Mouse (Mus musculus) right cerebral cortex, adult 2 months (tissue): ENCODE measurements around the gene Myoz2.

Experiments
- DNase-seq, 2 experiments: peaks; one replicate each; pipeline ENCODE4 v3.0.0; 2021 to 2022; ENCODE audit warnings: low spot score in 2 of 2

The Myoz2 gene

DNA sequence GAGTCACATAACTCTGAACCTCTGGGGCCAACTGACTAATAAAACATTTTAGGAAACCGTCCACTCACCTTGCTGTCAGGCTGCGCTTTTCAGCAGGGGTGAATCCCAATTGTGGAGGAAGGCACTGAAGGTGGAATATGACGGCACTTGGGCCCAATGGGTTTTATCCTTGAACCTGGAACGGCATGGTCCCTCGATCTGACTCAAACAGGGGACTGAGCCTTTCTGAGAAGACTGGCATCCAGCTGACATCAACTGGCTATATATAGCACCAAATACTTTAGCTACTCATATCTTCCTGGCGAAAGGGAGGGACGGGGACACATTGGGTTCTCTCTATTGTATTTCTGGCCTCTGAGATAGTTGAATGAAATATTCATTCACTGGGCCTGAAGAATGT, at the start of gene Myoz2:
TSS of gene Myoz2 (minus strand) at position 264 of the 400 bp plus-strand sequence.
- no peak for DNase-seq

- no peak for DNase-seq
Measured at GRCm38 (mm10) chr3:123081665-123082064, 46.9 kb upstream of the Myoz2 start.

- no peak for DNase-seq
Measured at GRCm38 (mm10) chr3:123080943-123081342, 46.1 kb upstream of the Myoz2 start.

DNA sequence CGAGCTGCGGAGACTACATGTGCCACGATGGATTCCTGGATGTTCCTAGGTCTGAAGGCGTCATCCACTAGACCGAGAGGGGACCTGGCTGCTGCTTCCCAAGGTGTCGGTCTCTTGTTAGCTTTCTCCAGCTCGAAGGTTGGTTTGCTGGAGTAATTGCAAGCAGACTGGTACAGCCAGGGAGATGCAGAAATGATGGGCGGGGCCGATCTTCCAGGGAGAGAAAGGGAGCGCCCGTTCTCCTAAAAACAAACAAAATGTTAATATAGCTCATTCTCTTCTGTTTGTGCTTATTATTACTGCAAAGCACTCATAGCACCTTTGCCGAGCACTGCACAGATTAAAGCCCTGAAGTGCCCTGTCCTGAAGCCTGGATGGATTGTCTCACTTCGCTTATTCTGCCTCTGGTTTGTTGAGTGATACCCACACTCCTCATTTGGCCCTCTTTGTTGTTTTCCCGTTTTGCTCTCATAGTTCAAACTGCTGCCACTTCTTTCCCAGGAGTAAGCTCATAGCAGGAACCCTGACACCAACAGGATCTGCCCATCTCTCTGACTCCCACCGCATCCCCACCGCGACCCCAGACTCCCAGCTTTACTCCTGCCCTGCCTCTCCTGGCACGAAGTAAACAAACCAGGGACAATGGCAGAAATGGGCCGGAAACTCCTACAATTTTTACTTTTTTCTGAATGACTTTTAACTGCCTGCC, 45.4 kb upstream of the Myoz2 start:
- DNase-seq = no peak

DNA sequence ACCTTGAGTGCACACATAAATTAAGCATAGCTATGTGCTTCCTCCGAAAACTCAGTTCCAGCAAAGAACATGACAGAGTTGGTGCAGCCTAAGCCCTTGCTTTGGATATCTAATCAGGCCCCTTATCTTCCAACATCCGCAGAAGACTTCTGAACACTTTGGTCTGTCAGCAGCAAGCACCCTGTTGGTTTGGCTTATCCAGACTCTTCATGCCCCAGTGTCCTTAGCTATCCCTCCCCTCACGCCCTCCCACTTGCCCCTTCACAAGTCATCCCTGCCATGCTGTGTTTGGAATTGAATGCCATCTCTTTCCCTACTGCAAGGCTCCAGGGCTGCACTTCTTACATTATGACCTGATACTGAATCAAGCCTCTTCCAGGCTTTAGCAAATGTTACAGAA, 40.9 kb upstream of the Myoz2 start:
- no peak for DNase-seq

- DNase-seq = no peak
Measured at GRCm38 (mm10) chr3:123075034-123075433, 40.2 kb upstream of the Myoz2 start.

DNA sequence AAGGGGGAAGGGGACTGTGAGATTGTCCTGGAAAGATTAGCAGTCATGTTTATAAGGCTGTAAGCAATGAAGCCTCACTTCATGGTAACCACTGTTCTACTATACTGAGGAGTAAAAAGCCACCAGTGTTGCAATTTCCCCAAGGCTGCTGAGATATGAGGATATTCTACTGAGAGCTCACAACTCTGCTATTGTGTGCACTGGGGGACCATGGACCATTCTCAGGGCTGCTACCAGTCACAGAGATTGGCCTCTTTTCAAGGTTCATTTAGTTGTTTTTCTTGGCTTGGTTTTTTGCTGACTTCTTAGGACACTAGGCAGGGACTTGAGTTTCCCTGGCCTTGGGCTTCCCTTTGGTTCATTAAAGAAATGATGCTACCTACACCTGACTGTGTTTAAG, 38.5 kb upstream of the Myoz2 start:
- no peak for DNase-seq

- DNase-seq = no peak
Measured at GRCm38 (mm10) chr3:123072472-123072871, 37.7 kb upstream of the Myoz2 start.

DNA sequence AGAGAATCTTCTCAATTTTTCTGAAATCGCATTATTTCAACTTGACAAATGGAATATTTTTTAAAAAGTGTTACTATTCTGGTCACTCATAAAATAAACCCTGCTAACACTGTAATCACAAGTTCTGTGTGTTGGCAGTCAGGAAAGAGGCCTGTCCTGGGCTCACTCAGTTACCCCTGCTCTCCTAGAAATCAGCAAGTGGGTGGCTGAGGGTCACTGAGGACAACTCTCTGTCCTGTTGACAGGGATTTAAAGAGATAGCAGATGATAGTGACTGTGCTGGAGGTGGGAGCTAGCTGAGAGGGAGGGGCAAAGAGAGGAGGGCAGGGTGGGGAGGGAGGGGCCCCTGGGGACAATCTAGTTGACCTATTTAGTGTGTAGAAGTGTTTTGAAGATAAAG, 36.2 kb upstream of the Myoz2 start:
- DNase-seq = no peak

DNA sequence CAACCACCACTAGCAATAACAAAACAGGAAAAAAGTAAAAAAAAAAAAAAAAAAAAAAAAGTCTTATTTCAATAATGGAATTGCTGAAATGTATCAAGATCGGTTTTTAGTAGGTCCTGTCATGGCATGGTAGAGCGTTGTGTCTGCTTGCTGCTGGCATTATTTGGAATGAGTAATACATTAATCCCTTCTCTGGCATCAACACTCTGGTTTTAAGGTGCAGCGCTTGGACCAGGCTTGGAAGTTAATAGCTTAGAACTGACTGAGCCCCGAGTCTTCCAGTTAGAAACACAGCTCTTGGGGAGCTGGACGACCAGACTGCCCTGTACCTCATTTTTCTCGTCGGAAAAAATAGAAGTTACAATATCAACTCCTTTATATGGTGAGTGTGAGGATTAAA, 32.0 kb upstream of the Myoz2 start:
- DNase-seq = no peak

DNA sequence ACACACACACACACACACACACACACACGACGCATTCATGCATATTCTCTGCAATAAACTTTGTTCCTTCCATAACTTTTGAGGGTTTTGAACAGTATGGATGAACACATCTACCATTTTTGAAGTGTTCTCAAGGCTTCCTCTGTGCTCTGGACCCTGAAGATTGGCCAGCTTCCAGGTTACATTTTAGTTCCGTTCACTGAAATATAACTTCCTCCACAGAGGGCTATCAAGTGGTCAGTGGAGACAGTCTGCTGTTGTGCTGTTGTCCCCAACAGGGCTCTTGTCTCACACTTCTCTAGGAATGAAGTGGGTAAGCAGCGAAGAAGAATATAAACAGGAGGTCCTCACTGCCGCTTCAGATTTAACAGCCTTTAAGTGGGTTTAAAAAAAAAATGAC, 30.7 kb upstream of the Myoz2 start:
- no peak for DNase-seq

GRCm38 (mm10) chr3:123064186-123064585, 29.4 kb upstream of the Myoz2 start:
- DNase-seq = no peak

DNA sequence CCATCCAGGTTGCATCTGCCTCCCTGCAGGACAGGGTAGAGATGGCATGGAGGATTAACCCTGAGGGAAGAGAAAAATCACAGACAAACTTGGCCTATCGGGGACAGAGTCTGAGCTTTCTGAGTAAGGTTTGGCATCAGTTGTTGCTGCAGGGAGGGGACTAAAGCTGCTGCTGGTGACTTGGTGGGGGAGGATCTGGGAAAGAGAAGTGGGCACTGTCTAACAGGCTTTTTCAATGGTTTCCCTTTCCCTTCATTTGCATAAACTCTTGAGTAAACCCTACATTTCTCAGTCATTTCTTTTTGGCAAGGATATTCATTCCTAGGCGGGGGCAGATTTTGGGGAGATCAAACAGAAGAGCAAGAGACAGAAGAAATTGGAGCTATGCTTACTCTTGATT, 27.1 kb upstream of the Myoz2 start:
- no peak for DNase-seq

DNA sequence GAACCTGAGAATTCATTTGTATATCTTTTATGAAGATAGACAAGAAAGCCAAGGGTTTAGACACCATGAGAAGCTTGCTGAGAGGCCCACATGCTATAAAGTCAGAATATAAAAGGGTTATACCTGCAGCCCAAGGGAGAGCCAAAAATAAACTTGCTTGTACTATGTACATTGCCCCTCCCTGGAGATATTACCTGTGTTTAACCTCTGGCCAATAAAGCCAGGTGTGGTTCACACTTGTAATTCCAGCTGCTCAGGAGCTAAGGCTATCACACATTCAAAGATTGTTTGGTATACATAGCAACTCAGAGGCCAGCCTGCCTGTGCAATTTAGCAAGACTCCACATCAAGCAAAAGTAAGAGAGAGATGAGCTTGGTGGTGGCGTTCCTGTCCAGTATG, 24.0 kb upstream of the Myoz2 start:
- no peak for DNase-seq

DNA sequence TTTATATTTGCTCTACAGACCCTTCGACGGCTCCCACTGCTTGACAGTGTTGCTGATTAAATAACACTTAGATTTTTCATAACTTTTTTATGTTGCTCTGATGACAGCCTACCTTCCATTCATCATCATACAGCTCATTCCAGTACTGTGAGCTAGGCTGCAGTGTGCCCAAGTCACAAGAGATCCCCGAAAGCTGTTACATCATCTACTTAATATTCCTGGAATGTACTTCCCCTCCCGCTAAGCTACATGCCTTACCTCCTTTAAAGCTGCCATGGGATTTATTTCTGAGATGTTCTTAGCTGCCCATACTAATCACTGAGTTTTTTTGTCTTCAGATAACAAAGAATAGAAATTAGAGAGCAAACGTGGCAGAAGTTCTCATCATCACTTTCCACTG, 19.4 kb upstream of the Myoz2 start:
- DNase-seq = no peak

- no peak for DNase-seq
Measured at GRCm38 (mm10) chr3:123053192-123053938, 18.6 kb upstream of the Myoz2 start.

DNA sequence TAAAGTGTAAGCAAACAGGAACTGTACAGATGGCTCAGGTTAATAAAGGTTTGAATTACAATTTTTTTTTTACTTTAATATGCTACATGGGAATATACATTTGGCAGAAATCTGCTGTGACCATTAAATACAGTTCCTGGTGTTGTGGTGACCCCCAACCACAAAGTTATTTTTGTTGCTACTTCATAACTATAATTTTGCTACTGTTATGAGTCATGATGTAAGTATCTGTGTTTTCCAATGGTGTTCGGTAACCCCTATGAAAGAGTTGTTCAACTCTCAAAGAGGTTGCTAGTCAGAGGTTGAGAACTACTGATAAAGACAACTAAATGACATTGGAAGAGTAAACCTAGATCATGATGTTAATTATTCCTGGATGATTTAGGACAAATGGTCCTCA, 7.5 kb upstream of the Myoz2 start:
- no peak for DNase-seq

DNA sequence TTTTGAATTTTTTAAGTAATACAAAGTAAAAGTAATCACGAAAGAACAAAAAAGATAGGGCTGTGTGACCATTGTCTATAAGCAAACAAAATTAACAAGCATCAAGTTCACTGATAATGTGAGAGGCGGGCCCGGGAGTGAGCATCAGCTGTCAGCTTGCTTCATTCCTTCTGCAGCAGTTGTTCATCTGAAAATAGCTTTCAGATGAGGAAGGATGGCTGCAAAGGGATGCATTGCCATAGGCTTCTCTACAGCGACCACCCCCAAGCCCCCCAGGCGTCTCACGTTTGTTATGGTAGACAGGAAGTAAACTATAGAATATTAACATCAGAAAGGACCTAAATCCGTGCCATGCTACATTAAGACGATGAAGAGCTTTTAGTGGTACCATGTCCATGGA, 1.0 kb downstream of the Myoz2 start:
- DNase-seq = no peak

DNA sequence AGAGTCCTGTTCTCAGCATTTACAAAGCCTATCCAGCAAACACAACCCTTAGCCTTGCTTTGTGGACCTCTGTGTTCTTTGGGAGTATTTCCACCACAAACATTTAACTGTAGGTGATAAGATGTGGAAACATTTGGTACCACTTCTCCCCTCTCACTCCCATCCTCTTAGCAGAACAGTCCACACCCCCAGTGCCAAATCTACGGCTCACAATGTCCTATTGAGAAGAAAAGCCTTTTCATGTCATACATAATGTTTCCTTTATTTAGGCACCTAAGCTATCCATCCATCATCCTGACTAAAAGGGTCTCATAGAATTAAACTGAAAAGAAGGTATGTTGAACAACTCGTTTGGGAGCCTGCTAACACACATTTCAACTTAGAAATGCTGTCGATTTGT, 9.2 kb downstream of the Myoz2 start:
- DNase-seq = no peak

DNA sequence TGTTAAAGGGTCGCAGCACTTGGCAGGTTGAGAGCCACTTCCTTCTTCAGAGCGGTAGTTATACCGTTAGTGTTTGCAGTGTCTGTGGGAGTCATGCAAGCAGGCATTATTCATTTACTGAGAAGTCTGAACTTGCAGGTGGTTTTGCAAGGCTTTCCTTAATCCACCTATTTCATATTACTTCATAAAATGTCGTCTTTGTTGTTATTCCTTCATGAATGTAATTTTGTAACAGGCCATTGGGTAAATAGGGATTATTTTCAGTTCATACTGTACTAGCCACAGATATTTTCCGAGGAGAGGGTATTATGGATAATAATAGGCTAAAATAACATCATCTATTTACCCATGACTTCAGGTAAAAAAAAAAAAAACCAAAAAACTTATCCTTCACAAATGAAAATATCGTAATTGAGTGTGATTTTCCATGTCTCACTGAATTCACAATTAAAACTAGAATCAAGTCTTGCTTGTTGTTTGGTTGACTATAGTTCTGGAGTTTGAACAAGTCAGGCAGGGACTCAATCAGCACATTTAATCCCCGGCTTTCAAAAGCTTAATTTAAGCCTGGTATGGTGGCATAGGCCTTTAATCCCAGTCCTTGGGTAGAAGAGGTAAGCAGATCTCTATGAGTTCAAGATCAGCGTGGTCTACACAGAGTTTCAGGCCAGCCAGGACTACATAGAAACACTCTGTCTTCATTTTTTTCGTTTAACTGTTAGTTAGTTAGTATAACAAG, 10.2 kb downstream of the Myoz2 start:
- no peak for DNase-seq

DNA sequence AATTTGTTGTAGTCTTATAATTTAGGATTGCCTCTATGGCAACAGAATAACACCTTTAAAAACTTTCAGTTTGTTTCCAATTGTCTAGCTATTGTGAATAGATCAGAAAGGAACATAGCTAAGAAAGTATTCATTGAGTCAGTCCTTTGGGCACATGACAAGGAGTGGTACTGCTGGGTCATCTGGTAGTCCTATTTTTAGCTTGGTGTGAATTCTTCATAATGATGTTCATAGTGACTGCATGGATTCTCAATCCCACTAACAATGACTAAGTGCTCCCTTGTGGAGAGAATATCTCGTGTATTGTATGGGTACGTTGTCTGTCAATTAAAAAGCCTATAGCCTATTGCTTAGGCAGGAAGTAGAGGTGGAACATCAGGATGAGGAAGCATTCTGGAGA, 16.0 kb downstream of the Myoz2 start:
- DNase-seq = no peak

DNA sequence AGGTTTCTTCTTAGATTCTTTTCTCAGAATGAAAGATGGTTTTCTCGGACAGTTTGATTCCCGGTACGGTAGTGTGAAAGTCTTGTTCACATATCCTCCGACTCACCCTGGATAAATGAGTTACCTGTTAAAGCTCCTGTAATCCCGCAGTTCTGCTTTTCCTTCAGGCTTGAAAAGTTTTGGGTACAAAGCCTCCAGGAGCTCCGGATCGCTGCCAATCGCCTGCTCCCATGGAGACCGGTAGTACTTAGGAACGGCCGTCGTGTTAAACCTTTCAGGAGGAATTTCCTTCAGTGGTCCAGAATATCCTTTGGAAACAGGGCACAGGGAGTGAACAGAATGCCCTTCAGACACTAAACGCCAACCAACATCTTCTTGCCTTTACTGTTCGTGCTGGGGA, 21.3 kb downstream of the Myoz2 start:
- DNase-seq = no peak

DNA sequence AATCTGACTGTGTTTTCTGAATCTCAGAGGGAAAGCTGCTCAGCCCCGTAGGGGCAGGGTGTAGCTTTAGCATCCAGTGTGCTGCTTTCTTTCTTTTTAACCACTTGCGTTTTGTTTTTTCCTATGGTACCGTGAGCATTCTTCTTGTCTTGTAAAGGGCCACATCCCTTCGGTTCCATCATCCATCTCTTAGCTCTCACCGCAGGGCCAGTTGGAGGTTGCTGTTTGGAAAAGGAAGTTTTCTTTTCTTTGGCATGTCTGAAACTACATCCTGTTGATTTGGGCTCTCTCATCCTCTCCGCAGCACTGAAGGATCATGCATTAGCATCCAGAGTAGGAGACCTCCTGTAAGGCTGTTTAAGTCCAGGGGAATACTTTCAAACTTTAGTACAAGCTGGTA, 25.4 kb downstream of the Myoz2 start:
- no peak for DNase-seq
